Mouse (Mus musculus) lung, embryonic 14.5 days (tissue): Measurements from ENCODE around the gene Mlst8. TPM values are rescaled to one million over a fixed set of nuclear protein-coding genes. Genes with fewer than 3 reads are reported as not detected.
A peak's percentile ranks its signal among the peaks of the same experiment; 100 is the strongest.

Experiments used
- ATAC-seq: fragments of 200-750 bp; cut with Nextera tagmentation; 2 replicates; pipeline ENCODE4 v1.8.0; 2017; ENCODE audit warnings: mild to moderate bottlenecking, moderate TSS enrichment, moderate library complexity; ENCODE audit not compliant: insufficient read depth
- DNase-seq: peaks from one replicate; pipeline ENCODE4 v3.0.0-alpha.2; 2015
- H3K27ac ChIP-seq: fragments of 300-500 bp; sonication (generic); 2 replicates; pipeline ENCODE4 v1.5.1; 2014; ENCODE audit warnings: low read depth, mild to moderate bottlenecking, moderate library complexity
- H3K27me3 ChIP-seq: fragments of 300-500 bp; sonication (generic); 2 replicates; pipeline ENCODE4 v1.6.1; 2014; ENCODE audit warnings: low read length, control low read depth; ENCODE audit not compliant: insufficient read depth
- H3K36me3 ChIP-seq: fragments of 300-500 bp; sonication (generic); 2 replicates; pipeline ENCODE4 v1.6.1; 2014; ENCODE audit warnings: control low read depth; ENCODE audit not compliant: insufficient read depth
- H3K4me1 ChIP-seq: fragments of 300-500 bp; sonication (generic); 2 replicates; pipeline ENCODE4 v1.6.1; 2014; ENCODE audit warnings: antibody characterized with exemption, control low read depth; ENCODE audit not compliant: insufficient read depth
- H3K4me2 ChIP-seq: fragments of 300-500 bp; sonication (generic); 2 replicates; pipeline ENCODE4 v1.6.1; 2014; ENCODE audit warnings: mild to moderate bottlenecking
- H3K4me3 ChIP-seq: fragments of 300-500 bp; sonication (generic); 2 replicates; pipeline ENCODE4 v1.5.1; 2014; ENCODE audit warnings: low read depth, low read length
- H3K9ac ChIP-seq: fragments of 300-500 bp; sonication (generic); 2 replicates; pipeline ENCODE4 v1.6.1; 2014
- H3K9me3 ChIP-seq: fragments of 300-500 bp; sonication (generic); 2 replicates; pipeline ENCODE4 v1.6.1; 2016; ENCODE audit warnings: low read depth, low read length, control low read depth
- CTCF ChIP-seq: IDR thresholded peaks from 2 replicates; pipeline ENCODE4 v1.5.1; 2016; ENCODE audit warnings: antibody characterized with exemption, low read depth
- WGBS: fragments of 180-500 bp; shearing (Covaris S2); extraction: QIAGEN DNeasy Blood & Tissue Kit; methylation state at CpG from one replicate; pipeline ENCODE4 v1.1.7; 2014; 5-methylcytosine and 5-hydroxymethylcytosine counted together
- polyA plus RNA-seq: library from polyadenylated mRNA; unstranded; fragments of >200 nt; fragmentation: Nextera tagmentation; extraction: Ambion mirVana; gene quantifications from 2 replicates; pipeline ENCODE4 v1.2.1, GENCODE M21; 2014

Gene Mlst8
- polyA plus RNA-seq, result 23.8 and 30.2 TPM in 2 replicates

GRCm38 (mm10) chr17:24478663-24479380 is at the start of gene Mlst8:
Gene Mlst8 (minus strand): TSS chr17:24479078.
- Histone ChIP-seq H3K4me1 (peaks cover 3% of the 10 kb centered on the region; the same call in 1 of the 2 replicates), H3K27ac (peak within 1 kb of the TSS; percentile 96), H3K9me3 (no peaks in the 10 kb centered on the region), H3K9ac (peak within 1 kb of the TSS; percentile 82), H3K4me2 (peak within 1 kb of the TSS; percentile 62), H3K36me3 (peaks cover 33% of the 10 kb centered on the region), H3K27me3 (no peaks in the 10 kb centered on the region), H3K4me3 (peak within 1 kb of the TSS; percentile 73)
- peak; percentile 99 for DNase-seq
- TF ChIP-seq CTCF, result peak; percentile 92
- under 1% methylated on average over 48 of the region's 48 CpGs for WGBS
- ATAC-seq, result peak; percentile 96

GRCm38 (mm10) chr17:24528560-24528918 is 49.7 kb upstream of the Mlst8 start:
- Histone ChIP-seq H3K9ac (peak overlapping the region; percentile 80), H3K27ac (peak overlapping the region; percentile 84), H3K4me3 (peak overlapping the region; percentile 75), H3K4me1 (peaks cover 16% of the 10 kb centered on the region), H3K4me2 (peak overlapping the region; percentile 89), H3K9me3 (no peaks in the 10 kb centered on the region), H3K36me3 (peaks cover 28% of the 10 kb centered on the region), H3K27me3 (no peaks in the 10 kb centered on the region)
- no peak for TF ChIP-seq CTCF
- WGBS, result 0% methylated on average over 8 of the region's 8 CpGs
- ATAC-seq (no peak), DNase-seq (peak; percentile 25)

- Histone ChIP-seq H3K9me3 (no peaks in the 10 kb centered on the region), H3K27me3 (no peaks in the 10 kb centered on the region), H3K36me3 (peaks cover 32% of the 10 kb centered on the region), H3K4me3 (peak within 1 kb of the TSS; percentile 75), H3K27ac (peak within 1 kb of the TSS; percentile 84), H3K4me1 (peaks cover 12% of the 10 kb centered on the region), H3K4me2 (peak within 1 kb of the TSS; percentile 89), H3K9ac (peak within 1 kb of the TSS; percentile 80)
- peak; percentile 99 for DNase-seq
- under 1% methylated on average over 40 of the region's 40 CpGs for WGBS
- no peak for TF ChIP-seq CTCF
- ATAC-seq, result peak; percentile 96
Observed at GRCm38 (mm10) chr17:24527723-24528559, 49.1 kb upstream of the Mlst8 start, which contains the start of gene Traf7. Gene Traf7 (minus strand): TSS chr17:24527938.

- no peaks in the 10 kb centered on the region for H3K9me3 ChIP-seq
- under 1% methylated on average over 16 of the region's 19 CpGs for WGBS
- H3K4me2 ChIP-seq, result peak overlapping the region; percentile 75
- peak overlapping the region; percentile 58 for H3K27ac ChIP-seq
- TF ChIP-seq CTCF, result no peak
- peaks cover 7% of the 10 kb centered on the region; the same call in 1 of the 2 replicates for H3K4me1 ChIP-seq
- H3K9ac ChIP-seq, result peak overlapping the region; percentile 73
- no peaks in the 10 kb centered on the region for H3K27me3 ChIP-seq
- H3K4me3 ChIP-seq, result peak overlapping the region; percentile 75
- ATAC-seq (peak; percentile 3; the same call in 1 of the 2 replicates), DNase-seq (peak; percentile 55)
- H3K36me3 ChIP-seq, result peaks cover 34% of the 10 kb centered on the region
Observed at GRCm38 (mm10) chr17:24527315-24527714, 48.4 kb upstream of the Mlst8 start.

- ATAC-seq, result no peak
- peaks cover 31% of the 10 kb centered on the region for H3K36me3 ChIP-seq
- no peak for TF ChIP-seq CTCF
- no peaks in the 10 kb centered on the region for H3K9me3 ChIP-seq
- no peak overlapping the region for H3K4me3 ChIP-seq
- 82% methylated on average over 2 of the region's 2 CpGs for WGBS
- no peaks in the 10 kb centered on the region for H3K27me3 ChIP-seq
- H3K27ac ChIP-seq, result no peak overlapping the region
- H3K9ac ChIP-seq, result peak overlapping the region; percentile 29
- DNase-seq, result no peak
- H3K4me2 ChIP-seq, result no peak overlapping the region
- peaks cover 4% of the 10 kb centered on the region; the same call in 1 of the 2 replicates for H3K4me1 ChIP-seq
Observed at GRCm38 (mm10) chr17:24524734-24525133, 45.9 kb upstream of the Mlst8 start.

- TF ChIP-seq CTCF, result no peak
- Histone ChIP-seq H3K27ac (no peak overlapping the region), H3K9ac (no peak overlapping the region), H3K36me3 (peaks cover 59% of the 10 kb centered on the region), H3K4me2 (no peak overlapping the region), H3K27me3 (no peaks in the 10 kb centered on the region), H3K4me1 (no peaks in the 10 kb centered on the region), H3K9me3 (no peaks in the 10 kb centered on the region), H3K4me3 (no peak overlapping the region)
- 88% methylated on average over 4 of the region's 4 CpGs for WGBS
- DNase-seq (no peak), ATAC-seq (no peak)
Observed at GRCm38 (mm10) chr17:24520450-24520849, 41.6 kb upstream of the Mlst8 start.
